Mouse (Mus musculus) heart, postnatal 0 days (tissue): ENCODE results near the gene Tmem176a. TPM values are rescaled to one million over a fixed set of nuclear protein-coding genes. Genes with fewer than 3 reads are reported as not detected.

ENCODE experiments used
- ATAC-seq: fragments of 200-750 bp; cut with Nextera tagmentation; 2 replicates; pipeline ENCODE4 v1.8.0; 2017; ENCODE audit warnings: low read depth, moderate number of reproducible peaks, moderate library complexity; ENCODE audit not compliant: insufficient read depth
- DNase-seq: peaks from one replicate; pipeline ENCODE4 v3.0.0-alpha.2; 2016; ENCODE audit warnings: low spot score
- H3K27ac ChIP-seq: fragments of 300-500 bp; sonication (generic); 2 replicates; pipeline ENCODE4 v1.5.1; 2014; ENCODE audit warnings: low read depth, mild to moderate bottlenecking
- H3K27me3 ChIP-seq: fragments of 300-500 bp; sonication (generic); 2 replicates; pipeline ENCODE4 v1.6.1; 2014; ENCODE audit warnings: low read length, mixed read lengths; ENCODE audit not compliant: control insufficient read depth, insufficient read depth
- H3K36me3 ChIP-seq: fragments of 300-500 bp; sonication (generic); replicated peaks from 2 replicates; pipeline ENCODE4 v1.6.1; 2014; ENCODE audit warnings: low read length, mixed read lengths; ENCODE audit not compliant: control insufficient read depth, insufficient read depth
- H3K4me1 ChIP-seq: fragments of 300-500 bp; sonication (generic); 2 replicates; pipeline ENCODE4 v1.6.1; 2014; ENCODE audit warnings: antibody characterized with exemption; ENCODE audit not compliant: control insufficient read depth, insufficient read depth
- H3K4me2 ChIP-seq: fragments of 300-500 bp; sonication (generic); 2 replicates; pipeline ENCODE4 v1.6.1; 2014; ENCODE audit warnings: low read depth, mild to moderate bottlenecking, low read length, moderate library complexity
- H3K4me3 ChIP-seq: fragments of 300-500 bp; sonication (generic); 2 replicates; pipeline ENCODE4 v1.5.1; 2014; ENCODE audit warnings: low read depth, low read length
- H3K9ac ChIP-seq: fragments of 300-500 bp; sonication (generic); replicated peaks from 2 replicates; pipeline ENCODE4 v1.6.1; 2014; ENCODE audit warnings: low read depth, low read length, mixed read lengths
- H3K9me3 ChIP-seq: fragments of 300-500 bp; sonication (generic); replicated peaks from 2 replicates; pipeline ENCODE4 v1.6.1; 2016; ENCODE audit warnings: low read length; ENCODE audit not compliant: control insufficient read depth
- CTCF ChIP-seq: IDR thresholded peaks from 2 replicates; pipeline ENCODE4 v1.5.1; 2016; ENCODE audit warnings: antibody characterized with exemption, control low read depth, low read depth
- EP300 ChIP-seq: IDR thresholded peaks from 2 replicates; pipeline ENCODE4 v1.6.1; 2016; ENCODE audit warnings: antibody characterized with exemption, low read depth
- WGBS: fragments of 180-500 bp; shearing (Covaris S2); extraction: QIAGEN DNeasy Blood & Tissue Kit; methylation state at CpG from one replicate; pipeline ENCODE4 v1.1.7; 2014; 5-methylcytosine and 5-hydroxymethylcytosine counted together
- polyA plus RNA-seq: library from polyadenylated mRNA; unstranded; fragments of >200 nt; fragmentation: Nextera tagmentation; extraction: Ambion mirVana; gene quantifications from 2 replicates; pipeline ENCODE4 v1.2.1, GENCODE M21; 2015
- total RNA-seq: library from RNA; depleted of rRNA; stranded (reverse); fragments of >200 nt; gene quantifications from 2 replicates; pipeline ENCODE4 v1.2.3, GENCODE M21; 2014; ENCODE audit warnings: low replicate concordance

Gene Tmem176a
- total and polyA plus RNA-seq, 2 experiments from 2014 or later = 53.4 to 54.2 TPM

DNA sequence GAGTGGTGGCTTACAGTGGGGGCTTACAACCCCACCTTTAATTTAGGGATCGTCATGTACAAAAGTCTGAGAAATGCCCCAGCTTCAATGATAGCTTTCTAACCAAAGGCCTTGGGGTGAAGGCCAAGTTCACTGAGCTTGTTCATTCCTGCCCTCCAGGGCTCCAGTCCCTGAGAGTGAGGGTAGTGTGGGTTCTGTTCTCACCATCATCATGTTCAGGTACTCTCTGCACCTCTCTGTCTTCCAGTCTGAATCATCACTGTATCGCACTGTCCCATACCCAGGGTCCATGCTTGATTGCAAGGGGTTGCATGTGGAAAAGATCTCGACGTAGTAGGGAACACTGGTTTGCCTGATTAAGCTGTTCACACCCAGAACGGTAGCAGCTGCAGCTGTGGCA lies 5.5 kb upstream of the Tmem176a start:
- H3K9ac ChIP-seq = no peak overlapping the region
- ATAC-seq (no peak), DNase-seq (no peak)
- H3K27me3 ChIP-seq = no peaks in the 10 kb centered on the region
- H3K27ac ChIP-seq = no peak overlapping the region
- 71% methylated on average over 5 of the region's 5 CpGs for WGBS
- H3K4me3 ChIP-seq = no peak overlapping the region
- TF ChIP-seq CTCF (no peak), EP300 (no peak)
- no peak overlapping the region for H3K4me2 ChIP-seq
- no peaks in the 10 kb centered on the region for H3K9me3 ChIP-seq
- H3K4me1 ChIP-seq = 0 out of 2 replicates have a peak, but pooled peaks cover 3% of the 10 kb centered on the region
- H3K36me3 ChIP-seq = peaks cover 27% of the 10 kb centered on the region

DNA sequence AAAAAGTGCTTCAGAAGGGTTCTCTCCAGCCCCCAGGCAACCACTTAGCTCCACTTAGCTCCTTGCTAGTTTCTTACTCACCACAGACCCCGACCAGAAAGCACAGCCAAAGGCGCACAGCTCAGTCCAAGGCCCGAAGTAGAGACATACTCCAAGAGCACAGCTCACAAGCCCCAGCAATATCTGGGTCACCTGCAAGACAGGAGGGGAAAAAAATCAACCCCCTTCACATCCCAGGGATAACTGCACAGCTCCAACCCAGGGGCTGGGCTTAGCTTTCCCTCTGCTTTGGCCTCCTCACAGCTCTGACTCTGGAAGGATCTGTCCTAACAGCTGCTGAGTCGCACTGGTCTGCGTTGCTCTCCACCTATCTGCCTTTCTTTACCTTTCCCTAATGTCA lies 4.6 kb upstream of the Tmem176a start:
- WGBS = 78% methylated on average over 5 of the region's 5 CpGs
- ATAC-seq = no peak
- H3K36me3 ChIP-seq = peaks cover 27% of the 10 kb centered on the region
- no peak for DNase-seq
- H3K4me2 ChIP-seq = no peak overlapping the region
- H3K4me1 ChIP-seq = 0 out of 2 replicates have a peak, but pooled peaks cover 5% of the 10 kb centered on the region
- no peak overlapping the region for H3K4me3 ChIP-seq
- no peak overlapping the region for H3K9ac ChIP-seq
- H3K9me3 ChIP-seq = no peaks in the 10 kb centered on the region
- no peaks in the 10 kb centered on the region for H3K27me3 ChIP-seq
- H3K27ac ChIP-seq = no peak overlapping the region
- no peak for TF ChIP-seq CTCF
- TF ChIP-seq EP300 = no peak

DNA sequence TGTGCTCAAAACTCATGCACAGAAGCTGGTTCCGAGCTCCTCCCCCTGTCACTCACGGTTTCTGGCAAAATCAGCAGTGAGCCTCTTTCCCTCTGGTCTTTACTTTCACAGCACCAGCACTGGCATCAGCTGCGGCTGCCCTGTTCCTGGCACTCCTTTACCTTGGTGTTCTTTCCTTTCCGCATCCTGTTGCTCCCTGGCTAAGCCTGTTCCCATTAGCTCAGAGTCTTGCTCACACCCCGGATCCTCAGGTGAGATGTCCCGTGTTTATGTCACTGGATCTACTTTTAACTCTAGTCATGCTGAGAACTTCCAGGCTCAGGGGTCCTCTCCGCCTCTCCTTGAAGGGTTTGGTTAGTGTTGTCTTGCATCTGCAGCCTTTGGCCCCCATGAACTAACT lies 3.2 kb upstream of the Tmem176a start:
- Histone ChIP-seq H3K4me2 (no peak overlapping the region), H3K4me1 (peaks cover 14% of the 10 kb centered on the region; the same call in 1 of the 2 replicates), H3K27me3 (no peaks in the 10 kb centered on the region), H3K36me3 (peaks cover 27% of the 10 kb centered on the region), H3K9me3 (no peaks in the 10 kb centered on the region), H3K4me3 (no peak overlapping the region), H3K9ac (no peak overlapping the region), H3K27ac (no peak overlapping the region)
- ATAC-seq = no peak
- 83% methylated on average over 7 of the region's 7 CpGs for WGBS
- no peak for DNase-seq
- TF ChIP-seq EP300 (no peak), CTCF (no peak)

DNA sequence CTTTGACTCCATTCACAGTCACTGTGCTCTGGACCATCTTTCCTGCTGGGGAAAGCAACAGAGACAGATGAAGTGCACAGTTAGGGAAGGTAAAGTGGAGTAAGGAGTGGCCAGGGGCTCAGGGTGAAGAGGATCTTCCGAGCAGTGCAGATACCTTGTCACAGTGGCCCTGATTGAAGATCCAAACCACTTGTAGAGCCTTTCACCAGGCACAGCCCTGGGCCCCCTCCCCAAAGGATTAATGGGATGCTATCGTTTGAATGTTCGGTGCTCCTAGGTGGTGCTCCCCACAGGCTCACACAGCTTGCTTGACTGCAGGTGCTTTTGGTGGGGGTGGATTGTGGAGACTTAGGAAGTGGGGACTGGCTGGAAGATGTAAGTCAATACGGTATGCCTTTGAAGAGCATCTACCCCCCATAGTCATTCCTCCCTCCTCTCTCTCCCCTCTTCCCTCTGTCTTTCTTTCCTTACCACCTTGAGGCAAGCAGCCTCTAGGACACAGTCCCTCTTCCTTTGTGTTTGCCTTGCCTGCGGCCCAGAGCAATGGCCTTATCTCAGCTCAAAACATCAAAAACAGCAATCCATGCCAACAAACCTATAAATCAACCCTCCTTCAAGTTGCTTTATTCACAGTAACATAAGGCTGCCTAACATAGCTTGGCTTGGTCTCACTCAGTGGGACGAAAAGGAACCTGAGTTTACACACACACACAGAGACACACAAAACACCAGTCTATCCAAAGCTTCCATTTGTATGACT lies 2.2 kb upstream of the Tmem176a start:
- peaks cover 14% of the 10 kb centered on the region; the same call in 1 of the 2 replicates for H3K4me1 ChIP-seq
- 73% methylated on average over 6 of the region's 6 CpGs for WGBS
- ATAC-seq = no peak
- no peak overlapping the region for H3K27ac ChIP-seq
- H3K9ac ChIP-seq = no peak overlapping the region
- H3K4me2 ChIP-seq = no peak overlapping the region
- peaks cover 20% of the 10 kb centered on the region for H3K36me3 ChIP-seq
- no peaks in the 10 kb centered on the region for H3K27me3 ChIP-seq
- no peak for TF ChIP-seq EP300
- TF ChIP-seq CTCF = no peak
- DNase-seq = no peak
- no peak overlapping the region for H3K4me3 ChIP-seq
- H3K9me3 ChIP-seq = no peaks in the 10 kb centered on the region

DNA sequence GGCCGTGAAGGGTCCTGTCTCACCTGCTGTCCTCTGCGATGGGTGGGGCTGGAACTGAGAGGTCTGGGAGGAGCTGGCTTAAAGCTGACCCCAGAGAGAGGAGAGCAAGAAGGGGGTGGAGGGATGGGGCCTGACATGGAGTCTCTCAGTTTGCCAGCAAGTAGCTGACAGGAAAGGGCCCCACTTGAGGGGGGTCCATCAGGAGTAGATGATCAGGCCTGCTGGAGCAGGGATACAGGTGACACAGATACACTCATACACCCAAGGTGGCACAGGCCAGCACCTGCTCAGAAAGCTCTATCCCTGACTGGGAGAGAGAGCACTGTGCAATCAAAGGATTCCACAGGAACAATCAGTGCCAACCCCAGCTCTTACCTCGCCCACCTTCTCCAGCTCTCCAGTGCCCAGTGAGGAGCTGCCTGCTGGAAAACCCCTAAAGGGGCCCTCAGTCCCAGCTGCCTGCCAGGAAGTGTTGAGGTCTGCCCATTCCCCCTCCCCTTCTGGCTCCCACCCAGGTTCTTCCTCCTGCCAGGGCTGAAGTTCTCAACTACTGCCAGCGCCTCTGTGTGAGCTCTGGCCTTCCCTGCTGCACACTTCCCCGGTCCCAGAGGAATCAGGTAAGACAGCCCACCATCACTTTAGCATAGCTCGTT lies 380 bp downstream of the Tmem176a start, which contains the start of gene Tmem176b:
TSS of gene Tmem176b (minus strand) at position 524 of the 653 bp plus-strand sequence.
- H3K4me2 ChIP-seq = peak within 1 kb of the TSS; percentile 59
- H3K4me3 ChIP-seq = peak within 1 kb of the TSS; percentile 45
- DNase-seq (peak; percentile 94), ATAC-seq (peak; percentile 93)
- H3K27ac ChIP-seq = peak within 1 kb of the TSS; percentile 84
- H3K4me1 ChIP-seq = peaks cover 14% of the 10 kb centered on the region; the same call in 1 of the 2 replicates
- H3K36me3 ChIP-seq = peaks cover 4% of the 10 kb centered on the region
- no peaks in the 10 kb centered on the region for H3K27me3 ChIP-seq
- WGBS = 6% methylated on average over 6 of the region's 6 CpGs
- peak within 1 kb of the TSS; percentile 27 for H3K9ac ChIP-seq
- no peaks in the 10 kb centered on the region for H3K9me3 ChIP-seq
- TF ChIP-seq EP300 = no peak; the same call in 1 of the 2 replicates
- TF ChIP-seq CTCF = no peak
